Mouse (Mus musculus) neural tube, embryonic 11.5 days (tissue): ENCODE data around the gene Gm20458. TPM values are rescaled to one million over a fixed set of nuclear protein-coding genes. Genes with fewer than 3 reads are reported as not detected.

Experiments used
- ATAC-seq: fragments of 200-750 bp; cut with Nextera tagmentation; 2 replicates; pipeline ENCODE4 v1.8.0; 2017; ENCODE audit warnings: moderate number of reproducible peaks, mild to moderate bottlenecking, moderate TSS enrichment, moderate library complexity; ENCODE audit not compliant: insufficient read depth, low FRiP score, low TSS enrichment
- DNase-seq: peaks from one replicate; pipeline ENCODE4 v3.0.0-alpha.2; 2015; ENCODE audit warnings: low spot score
- H3K27ac ChIP-seq: fragments of 300-500 bp; sonication (generic); 2 replicates; pipeline ENCODE4 v1.5.1; 2014; ENCODE audit warnings: low read depth, mild to moderate bottlenecking, low read length
- H3K27me3 ChIP-seq: fragments of 300-500 bp; sonication (generic); 2 replicates; pipeline ENCODE4 v1.6.1; 2014; ENCODE audit warnings: mild to moderate bottlenecking, low read length, mixed read lengths; ENCODE audit not compliant: control insufficient read depth, insufficient read depth
- H3K36me3 ChIP-seq: fragments of 300-500 bp; sonication (generic); 2 replicates; pipeline ENCODE4 v1.6.1; 2014; ENCODE audit warnings: mild to moderate bottlenecking, low read length, moderate library complexity, mixed read lengths; ENCODE audit not compliant: control insufficient read depth, insufficient read depth
- H3K4me1 ChIP-seq: fragments of 300-500 bp; sonication (generic); 2 replicates; pipeline ENCODE4 v1.6.1; 2014; ENCODE audit warnings: low read length, mixed read lengths; ENCODE audit not compliant: control insufficient read depth, insufficient read depth
- H3K4me2 ChIP-seq: fragments of 300-500 bp; sonication (generic); 2 replicates; pipeline ENCODE4 v1.6.1; 2014; ENCODE audit warnings: low read depth, mild to moderate bottlenecking, moderate library complexity
- H3K4me3 ChIP-seq: fragments of 300-500 bp; sonication (generic); 2 replicates; pipeline ENCODE4 v1.5.1; 2014; ENCODE audit warnings: low read depth, low read length
- H3K9ac ChIP-seq: fragments of 300-500 bp; sonication (generic); 2 replicates; pipeline ENCODE4 v1.6.1; 2014; ENCODE audit warnings: mild to moderate bottlenecking, low read length
- H3K9me3 ChIP-seq: fragments of 300-500 bp; sonication (generic); 2 replicates; pipeline ENCODE4 v1.6.1; 2016; ENCODE audit warnings: low read length; ENCODE audit not compliant: control insufficient read depth
- WGBS: fragments of 180-500 bp; shearing (Covaris S2); extraction: QIAGEN DNeasy Blood & Tissue Kit; methylation state at CpG from one replicate; pipeline ENCODE4 v1.1.7; 2014; 5-methylcytosine and 5-hydroxymethylcytosine counted together
- polyA plus RNA-seq: library from polyadenylated mRNA; unstranded; fragments of >200 nt; fragmentation: Nextera tagmentation; extraction: Ambion mirVana; gene quantifications from 2 replicates; pipeline ENCODE4 v1.2.1, GENCODE M21; 2014

The Gm20458 gene
- polyA plus RNA-seq: 4.9 and 6.4 TPM in 2 replicates

DNA sequence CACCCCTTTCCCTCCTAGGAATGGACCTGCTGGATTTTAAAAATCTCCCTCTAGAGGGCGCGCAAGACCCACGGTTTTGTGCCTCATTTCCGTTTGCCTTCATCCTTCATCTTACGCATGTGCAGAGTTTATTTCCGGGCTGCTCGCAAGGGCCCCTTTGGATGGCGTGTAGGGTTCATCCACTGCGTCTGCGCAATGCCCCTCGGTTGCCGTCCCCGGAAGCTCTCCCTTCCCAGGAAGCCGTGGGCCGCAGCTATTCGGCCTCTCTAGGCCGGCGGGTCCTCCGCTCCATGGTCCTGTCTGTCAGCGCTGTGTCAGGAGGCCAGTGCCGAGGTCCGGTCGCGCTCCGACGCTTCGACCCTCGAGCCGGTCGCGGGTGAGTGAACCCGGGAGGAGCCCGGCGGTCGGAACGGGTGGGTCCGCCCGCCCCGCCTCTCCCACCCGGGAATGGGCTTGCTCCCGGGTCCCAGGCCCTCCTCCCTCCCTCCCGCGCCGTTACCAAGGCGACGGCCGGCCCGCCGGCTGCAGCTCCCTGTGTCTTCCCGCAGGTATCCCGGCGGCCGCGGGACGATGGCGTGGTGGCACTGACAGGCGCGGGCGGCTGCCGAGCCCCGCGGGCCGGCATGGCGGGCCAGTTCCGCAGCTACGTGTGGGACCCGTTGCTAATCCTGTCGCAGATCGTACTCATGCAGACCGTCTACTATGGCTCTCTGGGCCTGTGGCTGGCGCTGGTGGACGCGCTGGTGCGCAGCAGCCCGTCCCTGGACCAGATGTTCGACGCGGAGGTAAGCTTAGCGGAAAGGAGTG lies at the start of gene Gm20458:
Gene Gm20458 (plus strand): TSS at position 223 of the 807 bp plus-strand sequence.
- H3K9me3 ChIP-seq: no peaks in the 10 kb centered on the region
- H3K4me1 ChIP-seq: peaks cover 12% of the 10 kb centered on the region
- H3K4me2 ChIP-seq: peak within 1 kb of the TSS; percentile 68
- H3K36me3 ChIP-seq: peaks cover 3% of the 10 kb centered on the region; the same call in 1 of the 2 replicates
- DNase-seq: peak; percentile 95
- WGBS: under 1% methylated on average over 68 of the region's 79 CpGs
- peak within 1 kb of the TSS; percentile 76 for H3K9ac ChIP-seq
- H3K27ac ChIP-seq: peak within 1 kb of the TSS; percentile 82
- ATAC-seq: peak; percentile 96
- peak within 1 kb of the TSS; percentile 89 for H3K4me3 ChIP-seq
- no peaks in the 10 kb centered on the region for H3K27me3 ChIP-seq

DNA sequence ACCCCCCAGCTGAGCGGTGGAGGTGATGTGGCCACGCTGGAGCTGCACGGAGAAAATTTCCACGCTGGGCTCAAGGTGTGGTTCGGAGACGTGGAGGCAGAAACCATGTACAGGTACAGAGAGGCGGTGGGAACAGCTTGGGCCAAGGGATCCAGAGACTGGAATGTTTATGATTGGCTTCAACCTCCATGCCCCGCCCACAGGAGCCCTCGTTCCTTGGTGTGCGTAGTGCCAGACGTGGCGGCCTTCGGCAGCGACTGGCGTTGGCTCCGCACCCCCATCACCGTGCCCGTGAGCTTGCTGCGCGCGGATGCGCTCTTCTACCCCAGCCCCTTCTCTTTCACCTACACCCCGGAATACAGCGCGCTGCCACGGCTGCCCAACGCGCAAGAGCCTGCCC lies 46.6 kb upstream of the Gm20458 start:
- no peaks in the 10 kb centered on the region for H3K36me3 ChIP-seq
- peak overlapping the region; percentile 21; the same call in 1 of the 2 replicates for H3K4me2 ChIP-seq
- no peak overlapping the region for H3K4me3 ChIP-seq
- no peak overlapping the region for H3K27ac ChIP-seq
- H3K9ac ChIP-seq: no peak overlapping the region
- 18% methylated on average over 28 of the region's 28 CpGs for WGBS
- DNase-seq (no peak), ATAC-seq (no peak)
- H3K4me1 ChIP-seq: no peaks in the 10 kb centered on the region
- H3K9me3 ChIP-seq: no peaks in the 10 kb centered on the region
- peaks cover 2% of the 10 kb centered on the region; the same call in 1 of the 2 replicates for H3K27me3 ChIP-seq

GRCm38 (mm10) chr2:164414581-164414980 lies 46.2 kb upstream of the Gm20458 start:
- Histone ChIP-seq H3K9me3 (no peaks in the 10 kb centered on the region), H3K4me2 (peak overlapping the region; percentile 21; the same call in 1 of the 2 replicates), H3K27ac (no peak overlapping the region), H3K27me3 (0 out of 2 replicates have a peak, but pooled peaks cover 2% of the 10 kb centered on the region), H3K4me1 (no peaks in the 10 kb centered on the region), H3K36me3 (no peaks in the 10 kb centered on the region), H3K4me3 (no peak overlapping the region), H3K9ac (no peak overlapping the region)
- ATAC-seq (no peak), DNase-seq (no peak)
- 74% methylated on average over 10 of the region's 10 CpGs for WGBS

- Histone ChIP-seq H3K27ac (no peak overlapping the region), H3K4me2 (no peak overlapping the region), H3K9me3 (no peaks in the 10 kb centered on the region), H3K27me3 (0 out of 2 replicates have a peak, but pooled peaks cover 2% of the 10 kb centered on the region), H3K4me1 (no peaks in the 10 kb centered on the region), H3K4me3 (no peak overlapping the region), H3K9ac (no peak overlapping the region), H3K36me3 (no peaks in the 10 kb centered on the region)
- 3% methylated on average over 2 of the region's 2 CpGs for WGBS
- DNase-seq: peak; percentile 32
- no peak for ATAC-seq
These were observed 43.6 kb upstream of the Gm20458 start for GRCm38 (mm10) chr2:164417198-164417597.

DNA sequence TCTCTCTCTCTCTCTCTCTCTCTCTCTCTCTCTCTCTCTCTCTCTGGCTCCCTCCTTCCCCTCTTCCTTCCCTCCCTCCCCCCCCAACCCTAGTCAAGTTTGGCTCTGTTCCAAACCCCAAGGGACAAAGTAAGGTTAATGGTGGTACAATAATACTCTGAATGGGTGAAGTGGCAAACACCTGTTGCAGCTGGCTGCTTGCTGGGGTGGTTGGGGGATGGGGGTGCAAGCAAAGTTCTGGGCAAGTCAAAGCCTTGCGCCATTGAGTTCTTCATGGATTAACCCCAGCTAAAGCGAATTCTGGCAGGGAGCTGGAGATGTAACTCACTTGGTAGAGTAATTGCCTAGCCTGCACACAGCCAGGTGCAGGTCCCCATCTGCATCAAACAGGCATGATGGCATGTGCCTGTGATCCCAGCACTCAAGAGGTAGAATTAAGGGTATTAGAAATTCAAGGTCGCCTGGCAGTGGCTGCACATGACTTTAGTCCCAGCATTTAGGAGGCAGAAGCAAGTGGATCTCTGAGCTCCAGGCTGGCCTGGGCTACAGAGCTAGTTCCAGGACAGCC lies 42.4 kb upstream of the Gm20458 start:
- no peak for DNase-seq
- Histone ChIP-seq H3K4me1 (no peaks in the 10 kb centered on the region), H3K27me3 (0 out of 2 replicates have a peak, but pooled peaks cover 2% of the 10 kb centered on the region), H3K9ac (no peak overlapping the region), H3K4me2 (no peak overlapping the region), H3K4me3 (no peak overlapping the region), H3K36me3 (no peaks in the 10 kb centered on the region), H3K27ac (no peak overlapping the region), H3K9me3 (no peaks in the 10 kb centered on the region)
- no peak for ATAC-seq
- WGBS: 36% methylated on average over 3 of the region's 3 CpGs

DNA sequence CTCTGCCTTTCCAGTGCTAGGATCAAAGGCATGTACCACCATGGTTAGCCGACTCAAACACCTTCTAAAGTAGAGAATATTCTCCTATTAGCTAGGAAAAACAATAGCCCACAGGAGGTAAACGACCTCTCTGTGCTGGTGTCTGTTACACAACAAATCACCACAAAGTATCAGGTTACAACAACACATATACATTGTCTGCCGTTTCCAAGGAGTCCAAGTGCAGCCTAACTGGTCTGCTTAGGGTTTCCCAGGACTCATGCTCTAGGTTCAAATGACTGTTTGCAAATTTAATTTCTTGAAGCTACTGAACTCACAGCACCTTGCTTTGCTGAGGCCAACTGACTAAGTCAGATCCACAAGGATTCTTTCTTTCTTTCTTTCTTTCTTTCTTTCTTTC lies 41.3 kb upstream of the Gm20458 start:
- H3K4me3 ChIP-seq: no peak overlapping the region
- no peaks in the 10 kb centered on the region for H3K4me1 ChIP-seq
- no peak for ATAC-seq
- WGBS: 1% methylated on average over 3 of the region's 3 CpGs
- H3K27ac ChIP-seq: no peak overlapping the region
- no peaks in the 10 kb centered on the region for H3K36me3 ChIP-seq
- H3K4me2 ChIP-seq: no peak overlapping the region
- no peak for DNase-seq
- no peaks in the 10 kb centered on the region for H3K9me3 ChIP-seq
- no peak overlapping the region for H3K9ac ChIP-seq
- H3K27me3 ChIP-seq: no peaks in the 10 kb centered on the region

DNA sequence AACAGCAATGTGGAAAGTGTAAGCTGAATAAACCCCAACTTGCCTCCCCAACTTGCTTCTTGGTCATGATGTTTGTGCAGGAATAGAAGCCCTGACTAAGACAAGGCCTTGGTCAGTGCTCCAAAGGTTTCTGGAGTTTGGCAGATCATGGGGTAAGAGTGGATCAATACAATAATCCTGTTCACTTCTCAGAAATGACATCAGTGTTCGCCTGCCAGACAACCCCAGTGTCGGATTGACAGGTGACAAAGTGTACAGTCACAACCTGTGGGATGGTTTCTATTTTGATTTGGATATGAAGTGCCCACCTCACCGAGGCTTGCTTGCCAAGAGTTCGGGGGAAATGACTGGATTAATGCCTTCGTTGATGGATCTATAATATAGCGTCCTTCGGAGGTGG lies 39.5 kb upstream of the Gm20458 start:
- WGBS: 89% methylated on average over 7 of the region's 7 CpGs
- Histone ChIP-seq H3K27me3 (no peaks in the 10 kb centered on the region), H3K4me2 (no peak overlapping the region), H3K27ac (no peak overlapping the region), H3K36me3 (no peaks in the 10 kb centered on the region), H3K4me1 (no peaks in the 10 kb centered on the region), H3K9me3 (no peaks in the 10 kb centered on the region), H3K9ac (no peak overlapping the region), H3K4me3 (no peak overlapping the region)
- no peak for ATAC-seq
- DNase-seq: no peak

GRCm38 (mm10) chr2:164421979-164422378 lies 38.8 kb upstream of the Gm20458 start:
- Histone ChIP-seq H3K9ac (no peak overlapping the region), H3K4me2 (no peak overlapping the region), H3K27ac (no peak overlapping the region), H3K9me3 (no peaks in the 10 kb centered on the region), H3K4me1 (no peaks in the 10 kb centered on the region), H3K36me3 (no peaks in the 10 kb centered on the region), H3K4me3 (no peak overlapping the region), H3K27me3 (no peaks in the 10 kb centered on the region)
- no peak for DNase-seq
- ATAC-seq: no peak
- 90% methylated on average over 8 of the region's 8 CpGs for WGBS
